Mouse (Mus musculus) 416B (cell line): ENCODE measurements at regions not wholly inside any gene's neighbourhood (a gene's known extent, or its start where the extent isn't known, plus 50 kb on each side); places are given as distances from the start of the nearest gene placed in this dataset.

ENCODE experiments used
- DNase-seq: peaks from one replicate; pipeline ENCODE4 v3.0.0; 2011; ENCODE audit warnings: low read depth

DNA sequence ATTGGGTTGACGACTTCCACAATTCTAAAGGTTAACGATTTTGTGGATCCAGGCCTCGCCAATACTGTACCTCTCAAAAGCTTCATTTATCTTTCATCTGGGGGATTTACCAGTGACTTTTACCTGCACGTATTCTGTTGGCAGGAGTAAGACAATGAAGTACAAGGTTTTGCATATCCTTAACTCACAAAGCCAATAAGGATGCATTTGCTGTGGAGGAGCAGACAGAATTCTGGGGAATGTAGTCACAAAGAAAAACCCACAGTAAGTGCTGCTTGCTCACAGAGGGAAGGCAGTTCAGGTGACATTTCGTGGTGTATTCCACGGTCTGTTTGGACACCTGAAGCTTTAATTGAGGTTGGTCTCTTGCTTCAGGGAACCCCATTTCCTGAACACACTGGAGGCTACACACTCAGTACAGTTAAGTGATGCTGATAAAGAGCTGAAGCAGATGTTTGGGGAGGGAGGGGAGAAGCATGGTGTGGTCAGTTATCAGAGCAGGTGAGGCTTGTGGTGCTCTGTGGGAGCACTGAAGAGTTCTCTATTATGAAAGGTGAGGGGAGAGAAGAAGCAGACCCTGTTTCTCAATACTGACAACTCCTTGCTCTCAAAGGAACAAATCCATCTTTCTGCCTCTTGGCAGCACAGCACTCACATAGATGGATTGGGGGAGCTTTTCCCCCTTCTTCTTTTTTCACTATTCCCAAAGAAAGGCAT is 358.1 kb downstream of the Sorl1 start:
- no peak for DNase-seq

- DNase-seq: no peak
Observed at GRCm38 (mm10) chr9:41761050-41761576, 363.0 kb downstream of the Sorl1 start.

DNA sequence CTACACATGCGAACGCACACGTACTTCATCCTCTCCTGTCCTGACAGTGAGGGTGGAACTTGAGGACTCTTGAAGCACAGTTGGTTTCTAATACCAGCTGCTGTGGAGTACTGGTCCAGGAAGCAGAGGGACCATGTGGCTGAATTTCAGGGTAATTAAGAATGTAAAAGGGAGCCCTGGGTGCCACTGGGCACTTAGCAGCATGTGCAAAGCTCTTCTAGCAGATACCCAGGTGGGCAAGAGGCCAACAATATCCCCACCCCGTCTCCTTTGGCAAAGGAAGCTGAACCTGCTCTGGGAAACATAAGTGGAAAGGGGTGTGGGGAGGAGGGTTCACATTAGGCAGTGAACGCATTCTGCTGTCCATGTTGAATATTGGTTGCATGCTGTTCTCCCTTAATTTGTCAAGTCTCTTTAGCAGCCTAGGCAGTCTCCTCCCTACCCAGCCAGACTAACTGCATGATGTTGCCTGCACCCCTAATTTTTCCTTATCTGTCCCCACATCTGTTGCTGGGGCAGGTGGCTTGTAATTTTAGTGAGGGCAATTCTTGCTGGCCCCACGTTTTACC is 369.6 kb downstream of the Sorl1 start:
- no peak for DNase-seq

DNA sequence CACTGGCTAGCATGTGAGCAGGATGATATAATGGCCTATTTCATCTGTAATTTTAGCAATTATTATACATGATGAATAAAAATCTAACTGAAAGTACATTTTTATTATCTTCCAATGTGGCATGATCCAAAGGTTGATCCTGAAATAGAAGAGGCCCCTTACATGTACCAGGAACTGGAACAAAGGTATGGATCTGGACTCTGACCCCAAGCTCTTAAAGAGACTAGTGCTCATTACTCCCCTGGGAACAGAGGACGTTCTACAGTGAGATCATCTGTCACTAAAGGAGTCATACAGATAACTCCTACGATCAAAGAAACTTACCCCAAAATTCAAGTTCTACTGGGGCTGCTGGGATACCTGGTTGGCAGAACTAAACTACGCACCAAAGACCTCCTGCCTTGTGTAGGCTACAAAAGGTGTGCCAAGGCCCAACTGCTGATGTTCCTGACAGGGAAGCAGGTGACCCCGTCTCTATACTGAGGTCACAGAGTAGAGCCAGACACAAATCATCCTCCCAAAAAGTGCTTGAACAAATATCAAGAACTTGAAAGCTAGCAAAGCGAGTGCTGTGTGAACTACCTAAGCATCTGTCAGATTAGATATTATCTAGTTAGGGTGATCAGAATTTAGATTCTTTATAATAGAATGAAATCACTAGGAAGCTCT is 378.0 kb downstream of the Sorl1 start:
- no peak for DNase-seq

GRCm38 (mm10) chr9:41741500-41741899 is 382.6 kb downstream of the Sorl1 start:
- no peak for DNase-seq

- no peak for DNase-seq
Observed at GRCm38 (mm10) chr9:41740536-41740935, 383.6 kb downstream of the Sorl1 start.

DNA sequence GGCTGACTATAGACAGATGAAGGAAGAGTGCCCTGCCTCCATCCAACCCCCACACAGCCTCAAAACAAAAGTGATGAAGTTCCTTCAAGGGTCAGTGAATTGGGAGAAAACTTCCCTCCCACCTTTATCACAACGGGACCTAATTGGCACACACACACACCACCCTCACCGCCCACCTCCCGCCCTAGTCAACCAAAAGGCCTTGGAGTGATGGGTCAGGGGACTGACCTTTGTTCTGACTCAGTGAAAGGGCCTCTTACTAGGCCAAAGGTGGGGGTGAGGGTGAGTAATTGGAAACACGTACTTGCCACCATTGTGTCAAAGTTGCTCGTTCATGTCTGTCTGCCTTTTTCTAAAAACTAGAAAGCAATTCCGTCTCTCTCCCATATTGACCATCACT is 386.4 kb downstream of the Sorl1 start:
- DNase-seq: no peak

- no peak for DNase-seq
Observed at GRCm38 (mm10) chr9:41736881-41737280, 387.2 kb downstream of the Sorl1 start.

GRCm38 (mm10) chr9:41736234-41736859 is 387.8 kb downstream of the Sorl1 start:
- DNase-seq: no peak

DNA sequence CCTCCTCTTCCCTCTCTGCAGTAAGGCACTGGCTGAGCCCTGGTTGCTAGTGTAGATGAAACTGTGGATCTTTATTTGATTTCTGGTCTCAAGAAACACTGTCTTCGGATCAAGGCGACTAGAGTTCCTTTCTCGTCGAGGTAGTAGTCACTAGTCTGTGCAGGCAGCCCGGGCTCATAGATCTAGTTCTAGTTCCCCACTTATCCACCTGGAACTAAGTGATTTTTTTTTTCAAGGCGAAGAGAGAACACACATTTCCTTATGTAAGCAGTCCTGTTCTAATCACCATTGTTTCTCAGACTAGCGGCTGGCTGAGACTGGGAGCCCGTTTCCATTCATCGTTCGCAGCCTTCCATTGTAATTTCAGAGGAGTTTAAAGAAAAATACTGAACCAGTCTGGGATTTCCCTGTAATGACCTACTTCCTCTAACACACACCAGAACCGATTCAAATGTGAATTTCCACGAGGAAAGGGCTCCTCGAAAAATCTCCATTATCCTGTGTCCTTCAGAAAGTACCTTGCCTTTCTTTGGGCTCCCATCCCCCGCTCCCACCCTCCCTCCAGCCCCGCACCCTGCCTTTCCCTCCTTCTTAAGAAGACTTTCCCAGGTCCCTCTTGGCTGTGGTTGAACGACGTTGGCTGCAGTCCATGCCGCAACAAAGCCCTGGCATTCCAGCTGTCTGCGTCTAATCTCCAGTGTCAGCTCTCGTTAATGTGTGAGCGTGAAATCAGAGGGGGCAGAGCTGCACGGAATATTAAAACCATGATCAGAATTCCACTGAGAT is 388.5 kb downstream of the Sorl1 start:
- DNase-seq: no peak

DNA sequence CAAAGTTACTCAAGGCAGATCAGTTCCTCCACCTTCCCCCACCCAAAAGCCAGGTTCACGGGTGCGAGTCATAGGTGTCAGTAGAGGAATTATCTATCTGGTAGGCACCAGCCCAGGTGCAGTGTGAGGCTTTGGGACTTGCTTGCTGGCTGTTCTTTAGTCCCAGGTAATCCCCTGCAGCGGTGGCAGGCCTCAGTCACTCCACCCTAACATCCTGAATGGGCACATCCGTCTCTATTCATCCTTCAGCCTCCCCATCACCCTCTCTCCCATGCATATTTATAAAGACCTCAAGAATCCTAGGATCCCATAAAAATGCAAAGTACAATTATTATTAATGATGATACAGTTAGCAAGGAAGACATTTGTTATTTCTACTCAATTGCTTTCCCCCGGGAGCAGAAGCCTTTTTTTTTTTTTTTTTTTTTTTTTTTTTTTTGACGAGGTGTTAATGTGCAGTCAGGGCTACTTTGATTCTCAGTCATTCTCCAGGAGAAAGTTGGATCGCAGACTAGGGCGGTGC is 389.1 kb downstream of the Sorl1 start:
- no peak for DNase-seq

DNA sequence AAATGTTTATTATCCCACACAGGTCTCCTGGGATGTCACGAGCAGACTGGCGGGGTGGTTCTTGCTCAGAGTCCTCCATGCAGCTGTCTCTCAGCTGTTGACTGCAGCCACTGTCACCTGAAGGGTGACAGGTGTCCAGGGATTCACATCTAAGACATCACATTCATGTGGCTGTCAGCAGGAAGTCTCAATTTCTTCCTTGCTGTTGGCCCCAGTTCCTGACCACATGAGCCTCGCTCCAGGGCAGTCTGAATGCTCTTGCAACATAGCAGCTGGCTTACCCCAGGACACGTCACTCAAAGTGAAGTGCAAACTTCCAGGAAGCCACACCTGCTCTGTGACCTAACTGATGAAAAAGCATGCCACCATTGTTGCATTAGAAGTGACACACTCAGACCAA is 402.5 kb downstream of the Sorl1 start:
- no peak for DNase-seq

GRCm38 (mm10) chr9:41715231-41715630 is 408.9 kb downstream of the Sorl1 start:
- no peak for DNase-seq

- no peak for DNase-seq
Observed at GRCm38 (mm10) chr9:41705972-41706371, 418.1 kb downstream of the Sorl1 start.

- DNase-seq: no peak
Observed at GRCm38 (mm10) chr9:41705461-41705903, 418.6 kb downstream of the Sorl1 start.

- DNase-seq: no peak
Observed at GRCm38 (mm10) chr9:41703091-41703490, 421.0 kb downstream of the Sorl1 start.

GRCm38 (mm10) chr9:41700683-41701082 is 423.4 kb downstream of the Sorl1 start:
- no peak for DNase-seq

DNA sequence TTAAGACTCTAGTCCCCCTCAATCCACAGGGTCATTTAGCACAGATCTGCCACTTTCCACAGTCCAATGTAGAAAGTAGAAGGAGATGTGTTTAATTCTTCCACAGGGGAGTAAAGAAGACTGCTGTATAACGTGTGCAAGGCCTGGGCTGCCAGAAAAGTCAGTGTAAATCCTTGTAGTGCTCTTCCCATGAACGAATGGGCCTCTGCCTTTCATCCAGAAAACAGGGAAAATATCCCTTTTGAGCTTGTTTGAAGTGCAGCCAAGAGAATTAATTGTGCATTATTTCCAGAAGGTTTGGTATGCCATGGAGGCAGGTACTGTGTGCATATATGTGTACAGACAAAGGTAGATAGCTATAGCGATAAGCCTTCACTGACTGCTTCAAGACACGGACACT is 425.1 kb downstream of the Sorl1 start:
- no peak for DNase-seq

DNA sequence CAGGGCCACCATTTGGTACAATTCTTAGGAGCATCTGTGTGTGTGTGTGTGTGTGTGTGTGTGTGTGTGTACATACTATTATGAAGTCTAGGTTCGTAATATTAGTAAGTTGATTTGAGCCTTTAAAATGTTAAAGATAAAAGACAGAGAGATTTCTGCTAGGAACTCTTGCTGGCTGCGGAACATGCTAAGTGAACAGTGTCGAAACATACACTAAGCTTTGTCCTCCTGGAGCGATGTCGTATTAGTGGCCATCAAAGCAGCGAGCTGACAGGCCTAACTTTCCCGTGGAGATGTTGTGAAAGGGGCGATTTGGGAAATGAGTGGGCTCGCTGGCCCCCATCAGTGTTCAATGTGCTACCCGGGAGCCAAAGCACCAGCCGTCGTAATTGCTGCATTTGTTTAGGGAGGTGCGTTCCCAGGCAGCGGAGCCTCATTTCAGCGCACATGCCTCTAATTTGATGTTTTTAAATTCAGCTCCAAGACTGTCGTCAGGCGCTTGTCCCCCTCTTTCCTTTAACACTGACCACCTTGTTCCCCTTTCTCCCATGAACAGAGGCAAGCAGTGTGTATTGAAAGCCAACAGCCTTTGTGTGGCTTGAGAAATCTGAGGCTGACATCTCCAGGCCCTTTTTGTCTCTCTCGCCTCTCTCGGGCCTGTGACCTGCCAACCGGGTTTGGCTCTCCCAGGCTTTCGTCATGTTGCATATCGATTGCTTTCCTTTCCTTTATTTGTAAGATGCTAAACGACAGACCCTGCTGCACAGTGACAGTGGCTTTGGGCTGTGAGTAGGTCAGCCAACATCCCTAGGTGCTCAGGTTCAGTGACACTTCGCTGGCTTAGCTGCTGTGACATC is 426.3 kb downstream of the Sorl1 start:
- DNase-seq: no peak

DNA sequence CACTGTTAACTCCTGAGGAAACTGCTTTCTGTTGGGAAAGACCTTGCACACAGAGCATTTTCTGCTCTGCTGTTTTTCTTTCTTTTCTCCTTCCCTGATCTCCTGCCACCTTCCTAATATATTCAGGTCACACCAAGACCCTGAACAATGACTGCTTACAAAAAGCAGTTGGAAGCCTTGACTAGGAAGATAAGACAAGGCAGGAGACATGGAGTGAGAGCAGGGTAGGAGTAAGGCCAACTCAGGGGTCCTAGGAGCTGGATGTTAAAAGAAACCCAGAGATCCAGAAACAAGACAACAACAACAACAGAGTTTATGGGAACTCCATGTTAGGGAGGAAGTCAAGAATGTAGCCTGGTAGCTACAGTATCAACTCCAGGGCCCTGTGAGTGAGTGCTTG is 426.9 kb downstream of the Sorl1 start:
- DNase-seq: no peak

GRCm38 (mm10) chr9:41682911-41683310 is 441.2 kb downstream of the Sorl1 start:
- no peak for DNase-seq
